ENCODE assay signal across 7 mouse cellular contexts in the genomic region with DNA sequence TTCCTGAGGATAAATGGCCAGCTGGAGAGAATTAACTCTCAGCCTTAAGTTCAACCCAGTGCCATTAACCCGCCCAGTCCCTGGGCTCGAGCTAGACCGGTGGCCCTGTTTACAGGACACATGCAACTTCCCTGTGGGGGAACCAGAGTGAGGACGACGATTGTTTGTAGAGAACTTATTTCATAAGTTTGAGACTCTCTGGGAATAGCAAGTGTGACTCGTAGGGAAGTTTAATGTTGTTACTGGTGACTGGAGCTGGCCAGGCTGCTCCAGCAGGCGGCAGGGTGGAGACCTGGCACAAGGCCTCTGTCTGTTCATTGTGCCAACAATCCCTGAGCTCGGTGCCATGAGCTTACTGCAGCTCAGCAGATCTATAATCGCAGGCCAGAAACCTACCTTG.
DNase-seq lines count a peak whose midpoint lies in the region; ATAC-seq lines count a peak whose summit lies in the region.

No protein-coding gene starts in this region.

- DNase-seq in ovary, postnatal 36 days (ENCODE audit: low spot score): peak; percentile 49
- DNase-seq in ovary, postnatal 10 days (ENCODE audit: low spot score): no peak
- DNase-seq in cerebellum, adult 8-10 months: peak; percentile 9
- peak; percentile 63 for DNase-seq in gastrocnemius, postnatal 25 days
- peak; percentile 52 for DNase-seq in kidney, postnatal 14 days
- DNase-seq in frontal cortex, postnatal 25 days (ENCODE audit: low spot score in 2 of 2): no peak

- ATAC-seq in frontal cortex, adult (ENCODE audit: low TSS enrichment): no peak

Comparison
In these comparisons a context has a peak if more than half of its experiments do, and no peak if none do; other contexts are left out.
1. DNase-seq: peak in ovary, postnatal 36 days (single experiment), cerebellum, adult 8-10 months (single experiment), gastrocnemius, postnatal 25 days (single experiment) and kidney, postnatal 14 days (single experiment); none in ovary, postnatal 10 days (single experiment) and frontal cortex, postnatal 25 days (0 of 2).